In genomic region chr11:53763496-53764140, GRCm38 (mm10) we compare ENCODE assay signal across 8 mouse cellular contexts. TPM values are rescaled to one million over a fixed set of nuclear protein-coding genes. Genes with fewer than 3 reads are reported as not detected.
A peak's percentile ranks its signal among the peaks of the same experiment; 100 is the strongest.
DNase-seq lines count a peak whose midpoint lies in the region; ATAC-seq and TF ChIP-seq lines count a peak whose summit lies in the region.

No protein-coding gene starts in this region.

- no peak for TF ChIP-seq CTCF in E14TG2a.4 (conservative IDR thresholded peaks at IDR 0.05; ENCODE audit: low read length)
- TF ChIP-seq CTCF in liver, postnatal 0 days (IDR thresholded peaks at IDR 0.05; ENCODE audit: low read depth), result peak; percentile 57
- 0 out of 2 replicates have a peak, but pooled peaks have one; percentile 7 for TF ChIP-seq CTCF in testis, adult 2 months (IDR thresholded peaks at IDR 0.05; ENCODE audit: control insufficient read depth, insufficient read depth, insufficient replicate concordance, low read depth, low read length)

- TF ChIP-seq EP300 in liver, postnatal 0 days (IDR thresholded peaks at IDR 0.05; ENCODE audit: low read depth), result no peak; the same call in 1 of the 2 replicates

- TF ChIP-seq POLR2A in testis, adult 2 months (IDR thresholded peaks at IDR 0.05; ENCODE audit: control insufficient read depth, low read depth, low read length), result no peak

- peak overlapping the region; percentile 32 for H3K9ac ChIP-seq in forebrain, embryonic 14.5 days (ENCODE audit: low read length)
- peak overlapping the region; percentile 72 for H3K9ac ChIP-seq in liver, postnatal 0 days (replicated peaks)
- peak overlapping the region; percentile 64 for H3K9ac ChIP-seq in neural tube, embryonic 13.5 days

- peak overlapping the region; percentile 58 for H3K4me2 ChIP-seq in forebrain, embryonic 14.5 days (ENCODE audit: low read length)
- H3K4me2 ChIP-seq in liver, postnatal 0 days (ENCODE audit: low read depth, low read length), result peak overlapping the region; percentile 87
- H3K4me2 ChIP-seq in neural tube, embryonic 13.5 days, result peak overlapping the region; percentile 75

- H3K4me3 ChIP-seq in E14TG2a.4 (replicated peaks; ENCODE audit: low read length), result peak overlapping the region; percentile 74
- H3K4me3 ChIP-seq in forebrain, embryonic 14.5 days (ENCODE audit: low read depth, low read length), result peak overlapping the region; percentile 22
- peak overlapping the region; percentile 50 for H3K4me3 ChIP-seq in liver, postnatal 0 days (ENCODE audit: low read depth, low read length)
- H3K4me3 ChIP-seq in neural tube, embryonic 13.5 days, result peak overlapping the region; percentile 34
- H3K4me3 ChIP-seq in testis, adult 2 months (ENCODE audit: control insufficient read depth, low read depth, low read length), result peak overlapping the region; percentile 53

- H3K27ac ChIP-seq in forebrain, embryonic 14.5 days (ENCODE audit: low read depth, low read length), result no peak overlapping the region
- peak overlapping the region; percentile 97 for H3K27ac ChIP-seq in liver, postnatal 0 days (ENCODE audit: low read depth)
- H3K27ac ChIP-seq in neural tube, embryonic 13.5 days (replicated peaks), result peak overlapping the region; percentile 52
- peak overlapping the region; percentile 90 for H3K27ac ChIP-seq in testis, adult 2 months (ENCODE audit: control insufficient read depth, insufficient read depth, low read depth, low read length)

- no peaks in the 10 kb centered on the region for H3K9me3 ChIP-seq in E14TG2a.4 (ENCODE audit: low read length)
- no peaks in the 10 kb centered on the region for H3K9me3 ChIP-seq in forebrain, embryonic 14.5 days (replicated peaks; ENCODE audit: control insufficient read depth, low read length)
- no peaks in the 10 kb centered on the region for H3K9me3 ChIP-seq in liver, postnatal 0 days (ENCODE audit: low read length)
- no peaks in the 10 kb centered on the region for H3K9me3 ChIP-seq in neural tube, embryonic 13.5 days

- intact Hi-C loops in heart, postnatal 14 days (cut with DNase I), result no loop called here

- peak; percentile 67 for DNase-seq in cerebellum, adult 11 months
- DNase-seq in forebrain, embryonic 14.5 days (ENCODE audit: low spot score), result peak; percentile 69
- peak; percentile 93 to 94 for DNase-seq in heart, postnatal 14 days
- peak; percentile 88 for DNase-seq in layer of hippocampus, adult 11-12 months (ENCODE audit: low spot score)
- peak; percentile 91 for DNase-seq in liver, postnatal 0 days

- no peaks in the 10 kb centered on the region for H3K36me3 ChIP-seq in E14TG2a.4 (ENCODE audit: insufficient read depth, low read length)
- no peaks in the 10 kb centered on the region for H3K36me3 ChIP-seq in forebrain, embryonic 14.5 days (ENCODE audit: control insufficient read depth, insufficient read depth, low read length)
- no peaks in the 10 kb centered on the region for H3K36me3 ChIP-seq in liver, postnatal 0 days (replicated peaks; ENCODE audit: insufficient read depth, low read length)
- no peaks in the 10 kb centered on the region for H3K36me3 ChIP-seq in neural tube, embryonic 13.5 days
- no peaks in the 10 kb centered on the region for H3K36me3 ChIP-seq in testis, adult 2 months (ENCODE audit: control insufficient read depth, insufficient read depth, low read length)

- H3K27me3 ChIP-seq in E14TG2a.4 (ENCODE audit: insufficient read depth, low read length), result no peaks in the 10 kb centered on the region
- H3K27me3 ChIP-seq in forebrain, embryonic 14.5 days (replicated peaks; ENCODE audit: control insufficient read depth, insufficient read depth, low read length), result peaks cover 7% of the 10 kb centered on the region; the same call in 1 of the 2 replicates
- no peaks in the 10 kb centered on the region for H3K27me3 ChIP-seq in liver, postnatal 0 days (ENCODE audit: insufficient read depth, low read length)
- H3K27me3 ChIP-seq in neural tube, embryonic 13.5 days, result peaks cover 69% of the 10 kb centered on the region
- H3K27me3 ChIP-seq in testis, adult 2 months (ENCODE audit: control insufficient read depth, insufficient read depth, low read length), result no peaks in the 10 kb centered on the region; the same call in 1 of the 2 replicates

- 3% methylated on average over 33 of the region's 33 CpGs for WGBS in forebrain, embryonic 14.5 days
- under 1% methylated on average over 33 of the region's 33 CpGs for WGBS in liver, postnatal 0 days (ENCODE audit: insufficient replicate concordance)
- 2% methylated on average over 32 of the region's 33 CpGs for WGBS in neural tube, embryonic 13.5 days

- peaks cover 92% of the 10 kb centered on the region for H3K4me1 ChIP-seq in E14TG2a.4 (replicated peaks; ENCODE audit: low read depth, low read length)
- peaks cover 20% of the 10 kb centered on the region for H3K4me1 ChIP-seq in forebrain, embryonic 14.5 days (ENCODE audit: control insufficient read depth, insufficient read depth, low read length)
- H3K4me1 ChIP-seq in liver, postnatal 0 days (ENCODE audit: insufficient read depth), result peaks cover 39% of the 10 kb centered on the region
- H3K4me1 ChIP-seq in neural tube, embryonic 13.5 days (replicated peaks), result peaks cover 44% of the 10 kb centered on the region
- H3K4me1 ChIP-seq in testis, adult 2 months (ENCODE audit: control insufficient read depth, insufficient read depth, low read length), result peaks cover 17% of the 10 kb centered on the region

- ATAC-seq in forebrain, embryonic 14.5 days, result peak; percentile 74
- peak; percentile 84 for ATAC-seq in liver, postnatal 0 days
- ATAC-seq in neural tube, embryonic 13.5 days (ENCODE audit: low read depth), result peak; percentile 77

RNA-seq across cellular contexts. Expression of gene Irf1, which starts 6.2 kb away (rescaled TPM):
- 3.0 and 3.8 TPM in 2 replicates for polyA plus RNA-seq in forebrain, embryonic 14.5 days (2014; fragmentation: Nextera tagmentation; extraction: Ambion mirVana)
- total RNA-seq in heart, postnatal 14 days (2021), result 10 to 100 TPM; 18.4 to 19.5 TPM
- 22.0 and 24.5 TPM in 2 replicates for polyA plus RNA-seq in liver, postnatal 0 days (2015; fragmentation: Nextera tagmentation; extraction: Ambion mirVana)
- polyA plus RNA-seq in neural tube, embryonic 13.5 days (2015; fragmentation: Nextera tagmentation; extraction: Ambion mirVana), result 3.5 and 3.7 TPM in 2 replicates
- polyA plus RNA-seq in testis, adult 2 months (2012; rRNA removed), result 3.4 TPM in 2 replicates

RNA-seq across cellular contexts. Expression of gene Gm17334, which starts 9.4 kb away (rescaled TPM):
- not detected in 2 replicates for polyA plus RNA-seq in forebrain, embryonic 14.5 days (2014; fragmentation: Nextera tagmentation; extraction: Ambion mirVana)
- total RNA-seq in heart, postnatal 14 days (2021), result not detected
- polyA plus RNA-seq in liver, postnatal 0 days (2015; fragmentation: Nextera tagmentation; extraction: Ambion mirVana), result 0.12 and 0.23 TPM in 2 replicates
- polyA plus RNA-seq in neural tube, embryonic 13.5 days (2015; fragmentation: Nextera tagmentation; extraction: Ambion mirVana), result not detected in 2 replicates
- not detected in 2 replicates for polyA plus RNA-seq in testis, adult 2 months (2012; rRNA removed)

RNA-seq across cellular contexts. Expression of gene Il5, which starts 43.0 kb away (rescaled TPM):
- polyA plus RNA-seq in forebrain, embryonic 14.5 days (2014; fragmentation: Nextera tagmentation; extraction: Ambion mirVana), result not detected in 2 replicates
- total RNA-seq in heart, postnatal 14 days (2021), result not detected
- polyA plus RNA-seq in liver, postnatal 0 days (2015; fragmentation: Nextera tagmentation; extraction: Ambion mirVana), result not detected in 2 replicates
- not detected in 2 replicates for polyA plus RNA-seq in neural tube, embryonic 13.5 days (2015; fragmentation: Nextera tagmentation; extraction: Ambion mirVana)
- polyA plus RNA-seq in testis, adult 2 months (2012; rRNA removed), result 0.23 and 0.27 TPM in 2 replicates

RNA-seq across cellular contexts. Expression of gene Rad50, which starts 56.5 kb away (rescaled TPM):
- polyA plus RNA-seq in forebrain, embryonic 14.5 days (2014; fragmentation: Nextera tagmentation; extraction: Ambion mirVana), result 10.6 and 11.0 TPM in 2 replicates
- 1 to 10 TPM; 8.2 to 9.4 TPM for total RNA-seq in heart, postnatal 14 days (2021)
- polyA plus RNA-seq in liver, postnatal 0 days (2015; fragmentation: Nextera tagmentation; extraction: Ambion mirVana), result 9.7 and 11.1 TPM in 2 replicates
- polyA plus RNA-seq in neural tube, embryonic 13.5 days (2015; fragmentation: Nextera tagmentation; extraction: Ambion mirVana), result 11.9 and 12.6 TPM in 2 replicates
- polyA plus RNA-seq in testis, adult 2 months (2012; rRNA removed), result 3.0 and 3.2 TPM in 2 replicates

Comparison
In these comparisons a context has a peak if more than half of its experiments do, and no peak if none do; other contexts are left out.
1. H3K4me3 ChIP-seq: peak in every context shown above with its lines; median percentile 74 in E14TG2a.4; 53 in testis, adult 2 months; 50 in liver, postnatal 0 days; 34 in neural tube, embryonic 13.5 days; 22 in forebrain, embryonic 14.5 days.